Mouse (Mus musculus) small intestine, adult 2 months (tissue): ENCODE data around the gene Cltc.

Experiments used
- CTCF ChIP-seq: fragments of 200-500 bp; IDR thresholded peaks from 2 replicates; pipeline ENCODE4 v1.5.1; 2012; ENCODE audit warnings: low read depth, mild to moderate bottlenecking, control low read depth, inconsistent platforms, low read length, moderate library complexity, mixed read lengths; ENCODE audit not compliant: insufficient replicate concordance, insufficient read length; ENCODE audit errors: extremely low read depth
- POLR2A ChIP-seq: fragments of 200-500 bp; IDR thresholded peaks from 2 replicates; pipeline ENCODE4 v1.6.1; 2012; ENCODE audit warnings: low read depth, mild to moderate bottlenecking, control low read depth, inconsistent platforms, low read length, moderate library complexity

DNA sequence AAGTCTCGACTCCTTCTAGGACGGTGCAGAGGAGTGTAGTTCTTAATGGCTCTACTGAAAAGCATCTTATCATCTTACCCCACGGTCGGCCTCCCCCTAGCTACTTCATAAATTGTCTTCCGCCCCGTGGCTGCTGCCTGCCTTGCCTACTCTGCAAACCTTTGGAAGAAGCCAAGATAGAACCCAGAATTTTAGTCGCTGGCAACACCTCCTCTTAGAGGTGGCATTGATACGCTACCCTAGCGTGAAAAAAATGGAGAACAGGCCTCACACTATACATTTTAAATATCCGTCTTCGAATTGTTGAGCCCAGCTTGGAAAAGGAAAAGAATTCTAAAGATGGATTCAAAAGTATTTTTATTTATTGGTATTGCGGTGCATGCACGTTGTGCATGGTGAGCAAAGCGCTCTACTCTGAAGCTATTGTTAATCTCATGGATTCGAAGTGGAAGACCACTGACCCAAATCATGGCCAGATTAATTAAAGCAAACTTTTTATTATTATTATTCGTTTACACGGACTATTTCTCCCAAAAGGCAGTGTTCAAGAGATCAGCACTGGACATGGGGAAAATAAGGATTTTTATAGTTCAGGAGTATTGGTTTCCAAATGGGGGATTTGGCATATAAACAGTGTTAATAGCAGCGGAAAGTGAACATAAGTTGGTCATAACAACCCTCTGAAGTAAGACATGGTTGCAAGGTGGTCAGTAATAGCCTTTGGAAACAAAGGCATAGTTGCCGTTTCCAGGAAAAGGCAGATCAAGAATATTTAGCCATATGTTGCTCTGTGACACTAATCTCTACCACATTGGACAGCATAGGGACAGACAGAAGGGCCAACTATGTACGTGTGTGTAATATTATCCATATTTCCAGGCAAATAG, 73.0 kb downstream of the Cltc start:
- no peak for TF ChIP-seq POLR2A
- no peak for TF ChIP-seq CTCF
